Mouse (Mus musculus) ES-E14 (cell line): ENCODE measurements at regions not wholly inside any gene's neighbourhood (a gene's known extent, or its start where the extent isn't known, plus 50 kb on each side); places are given as distances from the start of the nearest gene placed in this dataset.

ENCODE experiments used
- DNase-seq: peaks from one replicate; pipeline ENCODE4 v3.0.0-alpha.2; 2013; ENCODE audit warnings: low read depth, low spot score
- H3K27ac ChIP-seq: 2 replicates; pipeline ENCODE4 v1.5.1; 2012; ENCODE audit warnings: low read depth, mild to moderate bottlenecking, low read length, moderate library complexity, mixed read lengths; ENCODE audit not compliant: poor library complexity, insufficient read depth, severe bottlenecking
- H3K36me3 ChIP-seq: 2 replicates; pipeline ENCODE4 v1.6.1; 2012; ENCODE audit warnings: mild to moderate bottlenecking, low read length, moderate library complexity, mixed read lengths; ENCODE audit not compliant: control insufficient read depth, poor library complexity, insufficient read depth, severe bottlenecking
- H3K4me1 ChIP-seq, 2 experiments: fragments of 150-350 bp in 1 of 2; sonication (generic) in 1 of 2; 2 replicates each; pipeline ENCODE4 v1.6.1; 2012; ENCODE audit warnings: low read length in 2 of 2, mild to moderate bottlenecking in 1 of 2, mixed read lengths in 1 of 2; ENCODE audit not compliant: control insufficient read depth in 2 of 2, insufficient read depth in 2 of 2, poor library complexity in 1 of 2
- H3K4me3 ChIP-seq, 2 experiments: fragments of 150-350 bp in 1 of 2; sonication (generic) in 1 of 2; 2 replicates each; pipeline ENCODE4 v1.5.1; 2012; ENCODE audit warnings: low read length in 2 of 2, low read depth in 1 of 2, mild to moderate bottlenecking in 1 of 2, mixed read lengths in 1 of 2; ENCODE audit not compliant: insufficient read depth in 1 of 2, poor library complexity in 1 of 2, severe bottlenecking in 1 of 2
- H3K9ac ChIP-seq: 2 replicates; pipeline ENCODE4 v1.6.1; 2012; ENCODE audit warnings: low read depth, mild to moderate bottlenecking, low read length, mixed read lengths; ENCODE audit not compliant: poor library complexity, insufficient read depth, severe bottlenecking
- H3K9me3 ChIP-seq: fragments of 150-350 bp; sonication (generic); 2 replicates; pipeline ENCODE4 v1.6.1; 2012; ENCODE audit warnings: low read depth, mild to moderate bottlenecking, low read length; ENCODE audit not compliant: control insufficient read depth, insufficient read depth
- CHD2 ChIP-seq: IDR thresholded peaks from 2 replicates; pipeline ENCODE4 v1.6.1; 2014; ENCODE audit warnings: mild to moderate bottlenecking, low read depth, low read length, inconsistent platforms
- HCFC1 ChIP-seq: IDR thresholded peaks from 2 replicates; pipeline ENCODE4 v1.6.1; 2012; ENCODE audit warnings: low read length, inconsistent platforms, borderline replicate concordance; ENCODE audit not compliant: insufficient read depth
- MAFK ChIP-seq: IDR thresholded peaks from 2 replicates; pipeline ENCODE4 v1.6.1; 2014; ENCODE audit warnings: mild to moderate bottlenecking, low read depth, low read length, inconsistent platforms; ENCODE audit not compliant: insufficient read depth
- ZC3H11A ChIP-seq: IDR thresholded peaks from 2 replicates; pipeline ENCODE4 v1.6.1; 2012; ENCODE audit warnings: low read depth, mild to moderate bottlenecking, inconsistent platforms, low read length, borderline replicate concordance
- ZNF384 ChIP-seq: IDR thresholded peaks from 2 replicates; pipeline ENCODE4 v1.6.1; 2012; ENCODE audit warnings: low read depth, low read length, inconsistent platforms
- in situ Hi-C, 2 experiments: fragments of 600-800 bp; cut with MboI; formaldehyde crosslinking; loops; one replicate each; pipeline ENCODE4 v1.15.1; 2025; ENCODE audit warnings: low sequenced_read_pairs in 2 of 2, inconsistent platforms in 1 of 2; ENCODE audit not compliant: unreplicated experiment in 2 of 2

- in situ Hi-C loops = no loop called here
- no peak for TF ChIP-seq CHD2
Observed at GRCm38 (mm10) chr11:90783537-90783936, 95.4 kb upstream of the Tom1l1 start.

GRCm38 (mm10) chr11:90782975-90783374 lies 94.8 kb upstream of the Tom1l1 start:
- no peak for TF ChIP-seq MAFK
- TF ChIP-seq ZNF384 = no peak
- TF ChIP-seq CHD2 = no peak
- TF ChIP-seq ZC3H11A = no peak
- TF ChIP-seq HCFC1 = no peak
- no peak for DNase-seq
- Histone ChIP-seq H3K4me1 (no peaks in the 10 kb centered on the region), H3K27ac (no peak overlapping the region), H3K9ac (no peak overlapping the region), H3K4me3 (no peak overlapping the region), H3K36me3 (no peaks in the 10 kb centered on the region), H3K9me3 (no peaks in the 10 kb centered on the region)
- in situ Hi-C loops = no loop called here

More at GRCm38 (mm10) chr11:90783537-90783936, 95.4 kb upstream of the Tom1l1 start:
- Histone ChIP-seq H3K27ac (no peak overlapping the region), H3K9ac (no peak overlapping the region), H3K36me3 (no peaks in the 10 kb centered on the region), H3K4me3 (no peak overlapping the region), H3K9me3 (no peaks in the 10 kb centered on the region), H3K4me1 (no peaks in the 10 kb centered on the region)
- DNase-seq = no peak

GRCm38 (mm10) chr11:90775752-90776151 lies 87.6 kb upstream of the Tom1l1 start:
- in situ Hi-C loops = no loop called here
- Histone ChIP-seq H3K27ac (no peak overlapping the region), H3K36me3 (no peaks in the 10 kb centered on the region), H3K4me1 (no peaks in the 10 kb centered on the region), H3K4me3 (no peak overlapping the region), H3K9ac (no peak overlapping the region), H3K9me3 (no peaks in the 10 kb centered on the region)
- TF ChIP-seq ZNF384 (no peak), ZC3H11A (no peak)
- DNase-seq = no peak

- DNase-seq = no peak
- TF ChIP-seq ZNF384 = no peak
- TF ChIP-seq MAFK = no peak
- TF ChIP-seq CHD2 = no peak
- TF ChIP-seq HCFC1 = no peak
- TF ChIP-seq ZC3H11A = no peak
- no peaks in the 10 kb centered on the region for H3K9me3 ChIP-seq
- no peaks in the 10 kb centered on the region for H3K4me1 ChIP-seq
- H3K4me3 ChIP-seq = no peak overlapping the region
- H3K36me3 ChIP-seq = no peaks in the 10 kb centered on the region
- no peak overlapping the region for H3K27ac ChIP-seq
- H3K9ac ChIP-seq = no peak overlapping the region
- in situ Hi-C loops = no loop called here
Observed at GRCm38 (mm10) chr11:90755981-90756380, 67.8 kb upstream of the Tom1l1 start.

GRCm38 (mm10) chr11:90748448-90748847 lies 60.3 kb upstream of the Tom1l1 start:
- no peak for DNase-seq

More at GRCm38 (mm10) chr11:90748448-90748847, 60.3 kb upstream of the Tom1l1 start:
- no peak overlapping the region for H3K4me3 ChIP-seq
- TF ChIP-seq HCFC1 = no peak
- peak; percentile 95 for TF ChIP-seq MAFK
- H3K27ac ChIP-seq = no peak overlapping the region
- H3K36me3 ChIP-seq = no peaks in the 10 kb centered on the region
- H3K9me3 ChIP-seq = no peaks in the 10 kb centered on the region
- no peak overlapping the region for H3K9ac ChIP-seq
- no peaks in the 10 kb centered on the region for H3K4me1 ChIP-seq
- in situ Hi-C loops = no loop called here
